Mouse (Mus musculus): Measurements from ENCODE around the gene Nfix. TPM values are rescaled to one million over a fixed set of nuclear protein-coding genes. Genes with fewer than 3 reads are reported as not detected.
"Not testable (repeated sequence)": the region's sequence is repeated elsewhere in the genome, so short reads cannot be mapped to it uniquely, and the experiment has no call there.

Gene Nfix
- total RNA-seq, 2 experiments from 2014 or later = 674 to 782 TPM

- no peak for DNase-seq
- intact Hi-C loops (cut with DNase I) = no loop called here
Observed at GRCm38 (mm10) chr8:84682257-84682656, 117.9 kb downstream of the Nfix start.

DNA sequence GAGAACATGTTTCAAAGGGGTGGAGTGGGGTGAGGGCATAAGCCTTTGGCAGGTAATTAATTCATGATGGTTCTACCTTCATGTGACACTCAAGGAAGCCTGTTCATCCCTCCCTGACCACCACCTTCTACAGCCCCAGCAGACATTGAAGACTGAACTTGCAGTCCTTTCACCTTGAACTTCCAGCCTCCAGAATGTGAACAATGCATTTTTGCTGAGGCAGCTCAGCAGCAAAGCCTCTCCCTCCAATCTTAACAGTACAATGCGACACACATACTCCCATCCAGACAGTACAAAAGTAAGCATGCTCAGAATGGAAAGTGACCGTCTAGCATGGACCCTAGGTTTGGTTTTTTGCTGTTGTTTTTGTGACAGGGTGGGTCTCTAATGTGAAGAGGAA lies 118.7 kb downstream of the Nfix start:
- intact Hi-C loops (cut with DNase I) = no loop called here

GRCm38 (mm10) chr8:84677305-84677704 lies 122.8 kb downstream of the Nfix start:
- DNase-seq = no peak
- intact Hi-C loops (cut with DNase I) = no loop called here

More for the DNA sequence above, 118.7 kb downstream of the Nfix start:
- DNase-seq = no peak

DNA sequence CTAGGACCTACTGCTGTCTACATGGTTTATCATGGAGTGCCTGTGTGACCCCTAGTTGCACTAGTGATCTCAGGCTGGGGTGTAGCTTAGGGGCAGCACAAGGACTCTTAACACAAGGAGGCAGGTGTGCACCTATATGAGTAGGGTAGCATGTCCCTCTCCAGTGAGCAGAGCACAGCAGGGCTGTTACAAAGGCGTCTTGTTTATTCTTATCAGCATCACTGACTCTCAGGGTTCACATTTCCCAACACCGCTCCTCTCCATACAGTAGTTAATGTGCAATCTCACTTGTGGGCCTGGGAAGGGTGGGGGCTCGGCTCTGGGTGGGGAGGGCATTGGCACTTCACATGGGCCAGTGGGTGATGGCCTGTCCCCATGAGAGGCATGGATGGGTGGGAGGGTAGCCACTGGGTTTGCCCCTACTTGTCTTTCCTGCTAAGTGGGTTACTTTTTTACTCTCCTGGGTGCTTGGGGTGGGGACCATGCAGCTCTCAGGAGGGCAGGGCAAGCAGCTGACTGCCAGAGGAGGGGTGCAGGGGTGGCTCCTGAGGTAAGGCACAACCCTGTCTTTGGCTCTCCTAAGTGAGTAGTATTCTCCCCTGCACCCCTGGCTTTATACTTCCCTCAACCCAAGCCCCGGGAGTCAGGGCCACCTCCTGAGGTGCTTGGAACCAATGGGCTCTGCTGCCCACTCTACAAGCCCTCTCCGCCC lies 129.7 kb downstream of the Nfix start:
- intact Hi-C loops (cut with DNase I); DNase-seq: not testable (repeated sequence)

- DNase-seq = no peak
- intact Hi-C loops (cut with DNase I) = no loop called here
Observed at GRCm38 (mm10) chr8:84668731-84669485, 131.2 kb downstream of the Nfix start.

GRCm38 (mm10) chr8:84668081-84668480 lies 132.1 kb downstream of the Nfix start:
- intact Hi-C loops (cut with DNase I) = no loop called here

GRCm38 (mm10) chr8:84665385-84665893 lies 134.7 kb downstream of the Nfix start:
- no peak for DNase-seq
- intact Hi-C loops (cut with DNase I) = no loop called here

More at GRCm38 (mm10) chr8:84668081-84668480, 132.1 kb downstream of the Nfix start:
- no peak for DNase-seq

DNA sequence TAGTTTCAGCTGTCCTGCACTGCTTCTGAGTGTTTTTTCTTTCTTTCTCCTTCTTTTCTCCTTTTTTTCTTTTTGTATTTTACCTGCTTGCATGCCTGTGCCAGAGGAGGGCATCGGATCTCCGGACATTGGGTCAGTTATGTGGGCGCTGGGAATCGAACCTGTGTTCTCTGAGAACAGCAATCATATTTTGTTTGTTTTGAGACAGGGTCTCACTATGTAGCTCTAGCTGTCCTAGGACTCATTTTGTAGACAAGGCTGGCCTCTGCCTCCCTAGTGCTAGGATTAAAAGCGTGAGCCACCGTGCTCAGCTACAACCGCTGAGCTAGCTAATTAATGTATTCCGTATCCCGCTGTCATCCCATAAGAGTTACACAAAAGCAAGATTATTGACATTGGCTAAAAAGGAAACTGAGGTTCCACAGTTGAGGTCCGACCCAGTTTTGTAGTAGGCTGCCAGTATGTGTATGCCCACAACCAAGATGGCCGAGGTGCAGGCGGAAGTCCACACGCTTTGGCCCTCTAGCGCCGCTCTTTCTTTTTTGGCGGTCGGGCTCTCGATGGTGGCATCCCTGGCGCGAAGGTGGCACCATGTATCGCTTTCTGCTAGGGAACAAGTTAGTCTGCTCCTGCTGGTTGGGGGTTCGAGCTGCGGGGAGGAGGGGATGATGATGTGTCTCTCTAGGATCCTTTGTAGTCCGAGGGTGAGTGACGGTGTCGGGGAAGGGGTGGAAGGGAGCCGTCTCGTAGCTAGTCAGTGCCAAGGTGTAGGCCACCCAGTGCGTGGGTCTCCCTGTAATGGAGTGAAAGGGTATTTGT lies 135.4 kb downstream of the Nfix start:
- intact Hi-C loops (cut with DNase I) = no loop called here

GRCm38 (mm10) chr8:84663483-84664327 lies 136.4 kb downstream of the Nfix start:
- peak; percentile 98 for DNase-seq
- intact Hi-C loops (cut with DNase I) = no loop called here

More for the DNA sequence above, 135.4 kb downstream of the Nfix start:
- peak; percentile 86 for DNase-seq

- intact Hi-C loops (cut with DNase I) = no loop called here
- DNase-seq = peak; percentile 92
Observed at GRCm38 (mm10) chr8:84662581-84663065, 137.5 kb downstream of the Nfix start, which contains the start of gene Ier2. Gene Ier2, minus strand, starts transcription at chr8:84662852.

GRCm38 (mm10) chr8:84661961-84662571 lies 138.1 kb downstream of the Nfix start:
- DNase-seq = peak; percentile 56
- intact Hi-C loops (cut with DNase I) = no loop called here

GRCm38 (mm10) chr8:84661458-84661871 lies 138.7 kb downstream of the Nfix start:
- intact Hi-C loops (cut with DNase I) = no loop called here
- peak; percentile 58 for DNase-seq

DNA sequence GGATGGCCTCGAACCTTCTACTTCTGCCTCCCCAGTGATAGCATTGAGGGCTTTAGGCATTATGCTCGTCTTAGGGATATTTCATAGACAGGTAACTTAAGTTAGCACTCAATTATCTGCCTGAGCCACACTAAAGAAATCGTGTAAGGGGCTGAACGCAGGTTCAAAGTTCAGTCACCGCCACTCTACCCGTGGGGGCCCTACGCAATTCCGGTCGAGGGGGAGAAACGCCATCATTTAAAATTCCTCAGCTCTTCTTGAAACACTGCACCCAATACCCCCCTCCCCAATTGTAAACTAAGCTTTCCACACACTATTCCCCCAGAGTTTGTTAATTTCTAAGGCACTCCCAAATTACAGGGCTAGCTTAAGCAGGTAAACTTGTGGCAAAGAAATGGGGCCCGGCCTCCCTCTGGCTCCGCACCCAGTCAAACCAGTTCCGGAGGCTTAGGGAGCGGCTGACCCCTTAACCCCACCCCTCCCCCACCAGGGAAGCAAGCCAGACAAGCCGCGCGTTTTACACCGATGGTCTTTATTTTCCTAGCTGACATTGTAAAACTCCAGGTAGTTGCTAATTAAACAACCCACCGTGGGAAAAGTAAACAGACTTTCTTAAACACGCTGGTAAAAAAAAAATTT lies 139.2 kb downstream of the Nfix start:
- DNase-seq = no peak
- intact Hi-C loops (cut with DNase I) = no loop called here

- DNase-seq = peak; percentile 17
- intact Hi-C loops (cut with DNase I) = no loop called here
Observed at GRCm38 (mm10) chr8:84659936-84660818, 140.0 kb downstream of the Nfix start.

GRCm38 (mm10) chr8:84658951-84659350 lies 141.2 kb downstream of the Nfix start:
- intact Hi-C loops (cut with DNase I) = no loop called here

DNA sequence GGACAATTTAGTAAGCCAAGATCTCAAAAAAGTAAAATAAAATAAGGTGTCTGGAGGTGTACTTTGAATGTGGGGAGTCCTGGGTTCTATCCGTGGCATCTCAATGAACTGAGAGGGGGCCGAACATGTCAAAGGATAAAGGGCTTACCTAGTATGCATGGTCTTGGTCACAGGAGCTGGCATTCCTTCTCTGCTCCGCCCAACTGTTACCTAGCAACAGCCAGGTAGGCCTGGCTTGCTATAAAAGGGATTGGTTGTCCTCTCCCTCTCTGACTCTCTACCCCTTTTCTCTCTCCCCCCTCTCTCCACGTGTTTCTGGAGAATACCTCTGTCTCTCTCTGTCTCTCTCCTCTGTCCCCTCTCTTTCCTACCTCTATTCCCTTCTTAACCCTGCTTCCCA lies 142.5 kb downstream of the Nfix start:
- intact Hi-C loops (cut with DNase I) = no loop called here
- DNase-seq = no peak

More at GRCm38 (mm10) chr8:84658951-84659350, 141.2 kb downstream of the Nfix start:
- DNase-seq = no peak

DNA sequence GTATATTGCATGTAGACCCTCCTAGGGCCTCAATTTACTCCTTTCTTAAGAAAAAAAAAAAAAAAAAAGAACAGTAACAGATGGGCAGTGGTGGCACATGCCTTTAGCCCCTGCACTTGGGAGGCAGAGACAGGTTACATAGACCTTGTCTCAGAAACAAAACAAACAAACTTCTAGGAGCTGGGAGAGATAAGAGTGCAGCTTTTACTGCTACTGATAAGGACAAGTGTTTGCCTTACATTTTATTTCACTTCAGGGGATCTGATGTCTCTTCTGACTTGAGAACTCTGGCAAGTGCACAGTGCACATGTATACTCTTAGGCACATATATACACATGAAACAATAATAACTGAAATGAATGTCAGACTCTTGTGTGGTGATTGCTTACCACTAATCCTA lies 142.9 kb downstream of the Nfix start:
- DNase-seq = no peak
- intact Hi-C loops (cut with DNase I) = no loop called here

DNA sequence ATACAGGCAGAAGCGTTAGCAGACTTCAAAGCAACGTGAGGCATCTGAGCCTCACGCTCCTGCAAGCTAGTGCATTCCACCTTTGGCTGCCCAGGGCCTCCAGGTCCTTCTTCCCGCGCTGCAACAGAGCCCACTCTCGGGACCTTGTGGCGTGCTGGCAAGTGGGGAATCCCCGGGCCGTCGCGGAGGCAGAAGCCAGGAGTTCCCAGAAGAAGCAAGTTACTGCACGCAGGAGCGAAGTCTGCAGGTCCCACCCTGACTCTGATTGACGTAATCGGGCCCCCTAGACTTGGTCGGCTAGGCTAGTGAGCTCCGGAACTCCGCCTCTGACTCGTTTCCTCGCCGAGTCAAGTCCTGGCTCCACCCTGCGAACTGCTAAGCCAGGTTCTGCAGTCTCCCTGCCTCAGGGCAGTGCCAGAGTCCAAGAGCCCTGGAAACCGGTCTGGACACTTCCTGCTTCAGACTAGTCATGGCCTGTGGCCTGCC lies 143.5 kb downstream of the Nfix start:
- intact Hi-C loops (cut with DNase I) = no loop called here
- DNase-seq = peak; percentile 21
